Mouse (Mus musculus) kidney, adult 9 months (tissue): ENCODE measurements around the gene Sod3.
A peak's percentile ranks its signal among the peaks of the same experiment; 100 is the strongest.

Source experiments
- DNase-seq: peaks from one replicate; pipeline ENCODE4 v3.0.0; 2022

Sod3 gene

GRCm38 (mm10) chr5:52363468-52364150 is at the start of gene Sod3:
TSS of gene Sod3 (plus strand) at chr5:52363791.
- DNase-seq, result peak; percentile 88

- DNase-seq, result peak; percentile 24
Observed at GRCm38 (mm10) chr5:52316926-52317325, 46.7 kb upstream of the Sod3 start.

GRCm38 (mm10) chr5:52319499-52319898 is 44.1 kb upstream of the Sod3 start:
- DNase-seq, result peak; percentile 9

- DNase-seq, result no peak
Observed at GRCm38 (mm10) chr5:52332120-52332519, 31.5 kb upstream of the Sod3 start.

- DNase-seq, result peak; percentile 67
Observed at GRCm38 (mm10) chr5:52335590-52335989, 28.0 kb upstream of the Sod3 start.

GRCm38 (mm10) chr5:52339134-52339533 is 24.5 kb upstream of the Sod3 start:
- DNase-seq, result no peak

- no peak for DNase-seq
Observed at GRCm38 (mm10) chr5:52346890-52347289, 16.7 kb upstream of the Sod3 start.

GRCm38 (mm10) chr5:52350451-52350850 is 13.1 kb upstream of the Sod3 start:
- DNase-seq, result no peak

GRCm38 (mm10) chr5:52351561-52351960 is 12.0 kb upstream of the Sod3 start:
- no peak for DNase-seq

GRCm38 (mm10) chr5:52352730-52353129 is 10.9 kb upstream of the Sod3 start:
- DNase-seq, result no peak

GRCm38 (mm10) chr5:52354441-52354840 is 9.2 kb upstream of the Sod3 start:
- no peak for DNase-seq

- DNase-seq, result no peak
Observed at GRCm38 (mm10) chr5:52355612-52356011, 8.0 kb upstream of the Sod3 start.

- peak; percentile 31 for DNase-seq
Observed at GRCm38 (mm10) chr5:52357175-52357754, 6.3 kb upstream of the Sod3 start.

GRCm38 (mm10) chr5:52358120-52358519 is 5.5 kb upstream of the Sod3 start:
- DNase-seq, result no peak

GRCm38 (mm10) chr5:52360286-52361049 is 3.1 kb upstream of the Sod3 start:
- DNase-seq, result peak; percentile 67

- DNase-seq, result no peak
Observed at GRCm38 (mm10) chr5:52362776-52363467, 669 bp upstream of the Sod3 start.

GRCm38 (mm10) chr5:52364521-52364920 is 930 bp downstream of the Sod3 start:
- peak; percentile 78 for DNase-seq

GRCm38 (mm10) chr5:52365930-52366329 is 2.3 kb downstream of the Sod3 start:
- DNase-seq, result no peak

GRCm38 (mm10) chr5:52366661-52367060 is 3.1 kb downstream of the Sod3 start:
- DNase-seq, result no peak

GRCm38 (mm10) chr5:52367866-52368840 is 4.6 kb downstream of the Sod3 start:
- no peak for DNase-seq

- DNase-seq, result no peak
Observed at GRCm38 (mm10) chr5:52370901-52371300, 7.3 kb downstream of the Sod3 start.

GRCm38 (mm10) chr5:52375847-52376246 is 12.3 kb downstream of the Sod3 start:
- DNase-seq, result no peak
